14 mouse cellular contexts compared by ENCODE assay signal in the genomic region with DNA sequence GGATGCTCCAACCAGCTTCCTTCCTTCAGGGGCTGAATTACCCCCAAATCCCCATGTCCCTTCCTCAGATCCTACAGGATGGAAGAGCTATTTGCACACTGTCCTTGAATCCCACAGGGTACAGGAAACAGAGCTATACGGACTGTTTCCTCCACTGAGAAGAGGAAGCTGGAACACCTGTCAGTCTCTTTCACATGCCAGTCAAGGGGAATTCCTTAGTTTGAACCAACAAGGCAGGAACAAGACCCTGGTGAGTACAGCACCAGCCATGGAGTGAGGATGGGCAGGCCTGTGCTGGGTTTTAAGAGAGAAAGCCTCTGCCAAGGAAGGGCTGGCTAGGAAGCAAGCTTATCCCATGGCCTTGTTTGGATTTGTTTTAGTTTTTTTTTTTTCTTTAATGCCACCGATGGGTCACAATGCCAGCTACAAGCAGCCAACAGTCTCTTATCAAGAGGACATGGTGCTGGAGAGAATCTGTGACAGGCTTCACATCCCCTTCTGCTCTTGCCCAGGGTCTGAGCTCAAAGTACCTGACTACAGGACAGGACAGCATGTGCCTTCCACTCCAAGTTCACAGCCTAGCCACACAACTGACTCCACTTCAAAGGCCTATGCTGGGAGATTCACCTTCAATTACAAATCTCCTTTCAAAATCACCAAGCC. TPM values are rescaled to one million over a fixed set of nuclear protein-coding genes. Genes with fewer than 3 reads are reported as not detected.
A peak's percentile ranks its signal among the peaks of the same experiment; 100 is the strongest.
DNase-seq lines count a peak whose midpoint lies in the region; ATAC-seq lines count a peak whose summit lies in the region.
"Had no signal": no experiment of that assay in that cellular context is flagged by ENCODE, and none has a peak within 500 bp of the region (broad histone marks: within the 10 kb centered on the region; RNA-seq: fewer than 3 reads in every experiment).

No protein-coding gene starts in this region.

- no peaks in the 10 kb centered on the region for H3K9me3 ChIP-seq in midbrain, embryonic 11.5 days (ENCODE audit: control insufficient read depth, low read length)
- no peaks in the 10 kb centered on the region; the same call in 1 of the 2 replicates for H3K9me3 ChIP-seq in midbrain, embryonic 16.5 days (replicated peaks; ENCODE audit: control insufficient read depth, low read length, poor library complexity, severe bottlenecking)
- H3K9me3 ChIP-seq in heart, embryonic 14.5 days (ENCODE audit: control insufficient read depth, low read length): peaks cover 9% of the 10 kb centered on the region
- H3K9me3 ChIP-seq: G1E had no signal

- ATAC-seq in midbrain, embryonic 11.5 days (ENCODE audit: low FRiP score): no peak
- ATAC-seq in midbrain, embryonic 16.5 days: no peak
- no peak for ATAC-seq in heart, embryonic 14.5 days (ENCODE audit: insufficient number of reproducible peaks, insufficient read depth, low FRiP score, low read depth)

- no peaks in the 10 kb centered on the region for H3K4me1 ChIP-seq in midbrain, embryonic 11.5 days (ENCODE audit: control insufficient read depth, insufficient read depth, low read length)
- H3K4me1 ChIP-seq in midbrain, embryonic 16.5 days (ENCODE audit: control insufficient read depth, insufficient read depth, low read length): peaks cover 3% of the 10 kb centered on the region; the same call in 1 of the 2 replicates
- peaks cover 12 to 42% of the 10 kb centered on the region in 2 experiments for H3K4me1 ChIP-seq in heart, embryonic 14.5 days (ENCODE audit: control insufficient read depth in 2 of 2, insufficient read depth in 2 of 2, low read length in 2 of 2)

- H3K4me3 ChIP-seq in midbrain, embryonic 11.5 days (ENCODE audit: low read depth, low read length): no peak overlapping the region
- H3K4me3 ChIP-seq in midbrain, embryonic 16.5 days (ENCODE audit: low read depth, low read length): no peak overlapping the region
- H3K4me3 ChIP-seq in heart, embryonic 14.5 days (ENCODE audit: control insufficient read depth in 1 of 2, insufficient read depth in 1 of 2, low read depth in 1 of 2, low read length in 2 of 2): no peak overlapping the region
- H3K4me3 ChIP-seq: embryonic facial prominence, embryonic 13.5 days; limb, embryonic 12.5 days; midbrain, embryonic 12.5 days had no signal

- intact Hi-C loops in heart, postnatal 25 days (cut with DNase I): loop anchor here (2.0 kb wide), 1 partner anchor 14 kb away; no protein-coding TSS in a partner anchor

- WGBS in midbrain, embryonic 11.5 days: 82% methylated on average over 2 of the region's 2 CpGs
- WGBS in midbrain, embryonic 16.5 days: 83% methylated on average over 2 of the region's 2 CpGs
- WGBS in heart, embryonic 14.5 days: 21% methylated on average over 2 of the region's 2 CpGs

- H3K27ac ChIP-seq in midbrain, embryonic 11.5 days (ENCODE audit: low read depth, low read length): no peak overlapping the region
- H3K27ac ChIP-seq in midbrain, embryonic 16.5 days (ENCODE audit: low read length): no peak overlapping the region
- peak overlapping the region; percentile 90 to 95 for H3K27ac ChIP-seq in heart, embryonic 14.5 days (replicated peaks in 1 of 2; ENCODE audit: control insufficient read depth in 1 of 2, insufficient read depth in 1 of 2, low read depth in 2 of 2, low read length in 2 of 2)
- H3K27ac ChIP-seq: embryonic facial prominence, embryonic 13.5 days; limb, embryonic 12.5 days; midbrain, embryonic 12.5 days had no signal

- H3K4me2 ChIP-seq in midbrain, embryonic 11.5 days: no peak overlapping the region
- no peak overlapping the region for H3K4me2 ChIP-seq in midbrain, embryonic 16.5 days (ENCODE audit: low read length)
- H3K4me2 ChIP-seq in heart, embryonic 14.5 days (ENCODE audit: low read length): peak overlapping the region; percentile 70
- H3K4me2 ChIP-seq: embryonic facial prominence, embryonic 13.5 days; limb, embryonic 12.5 days; midbrain, embryonic 12.5 days had no signal

- H3K36me3 ChIP-seq in midbrain, embryonic 11.5 days (ENCODE audit: control insufficient read depth, insufficient read depth, low read length): no peaks in the 10 kb centered on the region
- no peaks in the 10 kb centered on the region for H3K36me3 ChIP-seq in midbrain, embryonic 16.5 days (ENCODE audit: control insufficient read depth, insufficient read depth, low read length)
- H3K36me3 ChIP-seq in heart, embryonic 14.5 days (ENCODE audit: control insufficient read depth, insufficient read depth, low read length): peaks cover 31% of the 10 kb centered on the region
- H3K36me3 ChIP-seq: embryonic facial prominence, embryonic 13.5 days; G1E; midbrain, embryonic 12.5 days had no signal

- no peaks in the 10 kb centered on the region for H3K27me3 ChIP-seq in midbrain, embryonic 11.5 days (ENCODE audit: control insufficient read depth, insufficient read depth, low read length)
- H3K27me3 ChIP-seq in midbrain, embryonic 16.5 days (ENCODE audit: control insufficient read depth, insufficient read depth, low read depth, low read length): no peaks in the 10 kb centered on the region; the same call in 1 of the 2 replicates
- no peaks in the 10 kb centered on the region for H3K27me3 ChIP-seq in heart, embryonic 14.5 days (ENCODE audit: control insufficient read depth, insufficient read depth, low read length)

- H3K9ac ChIP-seq in midbrain, embryonic 11.5 days (ENCODE audit: low read length): no peak overlapping the region
- H3K9ac ChIP-seq in midbrain, embryonic 16.5 days (ENCODE audit: low read depth, low read length): no peak overlapping the region
- peak overlapping the region; percentile 36; the same call in 1 of the 2 replicates for H3K9ac ChIP-seq in heart, embryonic 14.5 days (ENCODE audit: low read length)
- H3K9ac ChIP-seq: embryonic facial prominence, embryonic 13.5 days; limb, embryonic 12.5 days; midbrain, embryonic 12.5 days had no signal

- peak; percentile 57 to 84 for DNase-seq in heart, adult 18-20 months
- DNase-seq in heart, postnatal 25 days (ENCODE audit: low spot score): no peak
- DNase-seq in midbrain, embryonic 11.5 days (ENCODE audit: low spot score, missing footprints): peak; percentile 53
- DNase-seq in left cerebral cortex, adult 11 months (ENCODE audit: low spot score): no peak
- no peak for DNase-seq in embryo, embryonic 10.5 days (ENCODE audit: low spot score)
- DNase-seq: kidney, postnatal 4 days; right cerebral cortex, postnatal 25 days; thymus, postnatal 4 days had no signal

RNA-seq across cellular contexts. Expression of a gene that starts 3.1 kb away (rescaled TPM):
- total RNA-seq in heart, adult 18-20 months (2021): 100 to 1,000 TPM; 408 to 450 TPM
- total RNA-seq in heart, postnatal 25 days (2021): 100 to 1,000 TPM; 381 to 383 TPM
- polyA plus RNA-seq in midbrain, embryonic 11.5 days (2014; fragmentation: Nextera tagmentation; extraction: Ambion mirVana): 4.5 and 6.9 TPM in 2 replicates
- 2.5 and 2.6 TPM in 2 replicates for polyA plus RNA-seq in midbrain, embryonic 16.5 days (2015; fragmentation: Nextera tagmentation; extraction: Ambion mirVana)
- polyA plus RNA-seq in heart, embryonic 14.5 days (2014; fragmentation: Nextera tagmentation; extraction: Ambion mirVana): 125 and 136 TPM in 2 replicates
- polyA plus RNA-seq: G1E had no signal

Comparison
In these comparisons a context has a peak if more than half of its experiments do, and no peak if none do; other contexts are left out.
1. DNase-seq: peak in heart, adult 18-20 months (2 of 2) and midbrain, embryonic 11.5 days (single experiment); none in heart, postnatal 25 days (single experiment), left cerebral cortex, adult 11 months (single experiment) and embryo, embryonic 10.5 days (single experiment).
2. H3K27ac ChIP-seq: peak in heart, embryonic 14.5 days (2 of 2); none in midbrain, embryonic 11.5 days (single experiment) and midbrain, embryonic 16.5 days (single experiment).
3. RNA of a gene that starts 3.1 kb away (polyA plus RNA-seq): 125 to 136 TPM in heart, embryonic 14.5 days; 4.5 to 6.9 TPM in midbrain, embryonic 11.5 days and 2.5 to 2.6 TPM in midbrain, embryonic 16.5 days; every median in the first group is over 10 times any median in the second.